In genomic region chr17:41402417-41402816, GRCm38 (mm10) we compare ENCODE assay signal across 29 mouse cellular contexts.
DNase-seq lines count a peak whose midpoint lies in the region; ATAC-seq and TF ChIP-seq lines count a peak whose summit lies in the region.
"Had no signal": no experiment of that assay in that cellular context is flagged by ENCODE, and none has a peak within 500 bp of the region (broad histone marks: within the 10 kb centered on the region; RNA-seq: fewer than 3 reads in every experiment).

No protein-coding gene starts in this region.

- TF ChIP-seq POLR2A in kidney, adult 2 months (IDR thresholded peaks at IDR 0.05; ENCODE audit: low read depth, low read length) = no peak

- no peaks in the 10 kb centered on the region for H3K9me3 ChIP-seq in embryonic facial prominence, embryonic 14.5 days (ENCODE audit: control insufficient read depth, low read length)
- H3K9me3 ChIP-seq in embryonic facial prominence, embryonic 10.5 days = no peaks in the 10 kb centered on the region
- H3K9me3 ChIP-seq: embryonic facial prominence, embryonic 13.5 days; forebrain, embryonic 10.5 days; forebrain, embryonic 13.5 days had no signal

- DNase-seq in embryonic facial prominence, embryonic 14.5 days (ENCODE audit: low spot score) = peak; percentile 4
- no peak for DNase-seq in embryonic facial prominence, embryonic 10.5 days (ENCODE audit: low spot score)
- peak; percentile 3 for DNase-seq in kidney, adult 2 months
- no peak for DNase-seq in kidney, postnatal 4 days
- DNase-seq in 3134 (ENCODE audit: extremely low read depth, insufficient read length, low spot score) = peak; percentile 39
- DNase-seq in NIH3T3 (ENCODE audit: low read depth) = peak; percentile 48
- no peak for DNase-seq in thymus, postnatal 4 days
- no peak for DNase-seq in spleen, postnatal 36 days (ENCODE audit: low spot score in 2 of 2)
- DNase-seq: adrenal gland, adult 2 months; adrenal gland, postnatal 14 days; cerebellum, adult 11 months; cerebellum, adult 2 months; cerebellum, adult 9-11 months; cerebellum, postnatal 25 days; gastrocnemius, adult 2 months; gastrocnemius, postnatal 14 days; heart, adult 2 months; heart, postnatal 14 days; heart, postnatal 4 days had no signal

- no peak overlapping the region for H3K4me3 ChIP-seq in embryonic facial prominence, embryonic 14.5 days (ENCODE audit: low read depth, low read length)
- no peak overlapping the region for H3K4me3 ChIP-seq in embryonic facial prominence, embryonic 10.5 days
- no peak overlapping the region for H3K4me3 ChIP-seq in kidney, adult 2 months (ENCODE audit: insufficient read depth, low read depth, low read length)
- H3K4me3 ChIP-seq: embryonic facial prominence, embryonic 13.5 days; forebrain, embryonic 10.5 days; forebrain, embryonic 13.5 days; gastrocnemius, adult 2 months; heart, adult 2 months had no signal

- no peak overlapping the region for H3K27ac ChIP-seq in embryonic facial prominence, embryonic 14.5 days (replicated peaks; ENCODE audit: low read depth, low read length)
- no peak overlapping the region for H3K27ac ChIP-seq in embryonic facial prominence, embryonic 10.5 days (replicated peaks)
- no peak overlapping the region for H3K27ac ChIP-seq in kidney, adult 2 months (ENCODE audit: insufficient read depth, low read depth, low read length)
- H3K27ac ChIP-seq: embryonic facial prominence, embryonic 13.5 days; forebrain, embryonic 10.5 days; forebrain, embryonic 13.5 days; gastrocnemius, adult 2 months; heart, adult 2 months; hindbrain, embryonic 14.5 days; hindbrain, postnatal 0 days had no signal

- no peaks in the 10 kb centered on the region for H3K4me1 ChIP-seq in embryonic facial prominence, embryonic 14.5 days (ENCODE audit: control insufficient read depth, insufficient read depth, low read length)
- H3K4me1 ChIP-seq in embryonic facial prominence, embryonic 10.5 days = no peaks in the 10 kb centered on the region
- H3K4me1 ChIP-seq in kidney, adult 2 months (ENCODE audit: control insufficient read depth, insufficient read depth, low read length) = no peaks in the 10 kb centered on the region
- H3K4me1 ChIP-seq: embryonic facial prominence, embryonic 13.5 days; forebrain, embryonic 10.5 days; forebrain, embryonic 13.5 days had no signal

- H3K36me3 ChIP-seq in embryonic facial prominence, embryonic 14.5 days (ENCODE audit: control insufficient read depth, insufficient read depth, low read length) = no peaks in the 10 kb centered on the region
- H3K36me3 ChIP-seq in embryonic facial prominence, embryonic 10.5 days (replicated peaks) = no peaks in the 10 kb centered on the region
- H3K36me3 ChIP-seq in kidney, adult 2 months (ENCODE audit: control insufficient read depth, insufficient read depth, low read length) = no peaks in the 10 kb centered on the region
- H3K36me3 ChIP-seq: embryonic facial prominence, embryonic 13.5 days; forebrain, embryonic 10.5 days had no signal

- WGBS in embryonic facial prominence, embryonic 14.5 days = 61% methylated on average over 3 of the region's 3 CpGs
- WGBS in embryonic facial prominence, embryonic 10.5 days = 76% methylated on average over 3 of the region's 3 CpGs
- WGBS in kidney, adult 2 months = 53% methylated on average over 3 of the region's 3 CpGs

- TF ChIP-seq CTCF in kidney, adult 2 months (conservative IDR thresholded peaks at IDR 0.05; ENCODE audit: insufficient read depth, insufficient read length, low read depth, low read length) = no peak

- H3K9ac ChIP-seq in embryonic facial prominence, embryonic 14.5 days (ENCODE audit: low read depth, low read length) = no peak overlapping the region
- H3K9ac ChIP-seq: embryonic facial prominence, embryonic 13.5 days; forebrain, embryonic 13.5 days; hindbrain, embryonic 14.5 days had no signal

- H3K4me2 ChIP-seq in embryonic facial prominence, embryonic 14.5 days (ENCODE audit: low read depth, low read length) = no peak overlapping the region
- H3K4me2 ChIP-seq: embryonic facial prominence, embryonic 13.5 days; forebrain, embryonic 13.5 days; heart, embryonic 11.5 days; hindbrain, embryonic 14.5 days had no signal

- no peak for ATAC-seq in embryonic facial prominence, embryonic 14.5 days (ENCODE audit: low read depth)
- ATAC-seq: CD4-positive, CD25-positive, alpha-beta regulatory T cell, adult 4 months; forebrain, embryonic 13.5 days; forebrain, embryonic 16.5 days; hindbrain, postnatal 0 days; inflammation-experienced regulatory T-cells, adult 6 months; intestine, embryonic 16.5 days had no signal

- H3K27me3 ChIP-seq in embryonic facial prominence, embryonic 14.5 days (replicated peaks; ENCODE audit: control insufficient read depth, insufficient read depth, low read length) = no peaks in the 10 kb centered on the region
- no peaks in the 10 kb centered on the region for H3K27me3 ChIP-seq in embryonic facial prominence, embryonic 10.5 days (replicated peaks; ENCODE audit: low read depth, poor library complexity, severe bottlenecking)
- H3K27me3 ChIP-seq in kidney, adult 2 months (replicated peaks; ENCODE audit: control insufficient read depth, insufficient read depth, low read length) = no peaks in the 10 kb centered on the region
- H3K27me3 ChIP-seq: embryonic facial prominence, embryonic 13.5 days; forebrain, embryonic 13.5 days had no signal

Comparison
In these comparisons a context has a peak if more than half of its experiments do, and no peak if none do; other contexts are left out.
1. DNase-seq: peak in embryonic facial prominence, embryonic 14.5 days (single experiment), kidney, adult 2 months (single experiment), 3134 (single experiment) and NIH3T3 (single experiment); none in embryonic facial prominence, embryonic 10.5 days (single experiment), kidney, postnatal 4 days (0 of 2), thymus, postnatal 4 days (single experiment) and spleen, postnatal 36 days (0 of 2).